In genomic region chr2:165857395-165857831, GRCm38 (mm10) we compare ENCODE assay signal across 8 mouse cellular contexts. TPM values are rescaled to one million over a fixed set of nuclear protein-coding genes. Genes with fewer than 3 reads are reported as not detected.
DNase-seq lines count a peak whose midpoint lies in the region; ATAC-seq and TF ChIP-seq lines count a peak whose summit lies in the region.

No protein-coding gene starts in this region.

- 13% methylated on average over 4 of the region's 4 CpGs for WGBS in hindbrain, embryonic 12.5 days

- ATAC-seq in hindbrain, embryonic 12.5 days (ENCODE audit: low FRiP score): no peak

- peaks cover 85% of the 10 kb centered on the region for H3K4me1 ChIP-seq in hindbrain, embryonic 12.5 days

- H3K27ac ChIP-seq in hindbrain, embryonic 12.5 days: peak overlapping the region; percentile 91

- peaks cover 9% of the 10 kb centered on the region; the same call in 1 of the 2 replicates for H3K36me3 ChIP-seq in hindbrain, embryonic 12.5 days
- no peaks in the 10 kb centered on the region for H3K36me3 ChIP-seq in myocyte (ENCODE audit: control insufficient read depth, insufficient read depth)

- H3K9me3 ChIP-seq in hindbrain, embryonic 12.5 days (replicated peaks): no peaks in the 10 kb centered on the region

- peak; percentile 52 to 57 for DNase-seq in cerebellum, postnatal 10 days
- no peak for DNase-seq in cerebellum, adult 11 months
- DNase-seq in embryo, embryonic 10 days (ENCODE audit: low spot score): peak; percentile 42
- peak; percentile 21 for DNase-seq in liver
- DNase-seq in ovary, adult 18-20 months (ENCODE audit: low spot score): no peak
- DNase-seq in left cerebral cortex, postnatal 14 days (ENCODE audit: low spot score in 2 of 2): no peak

- H3K4me2 ChIP-seq in hindbrain, embryonic 12.5 days (replicated peaks): peak overlapping the region; percentile 42
- peak overlapping the region; percentile 91 for H3K4me2 ChIP-seq in myocyte (ENCODE audit: low read depth)

- TF ChIP-seq POLR2A in myocyte (IDR thresholded peaks at IDR 0.05; ENCODE audit: insufficient read length, low read depth): no peak

- H3ac ChIP-seq in myocyte (ENCODE audit: control insufficient read depth, insufficient read length): no peak overlapping the region

- no peak overlapping the region for H3K4me3 ChIP-seq in hindbrain, embryonic 12.5 days
- peak overlapping the region; percentile 15 for H3K4me3 ChIP-seq in myocyte

- peak overlapping the region; percentile 36 for H3K9ac ChIP-seq in hindbrain, embryonic 12.5 days

- H3K79me2 ChIP-seq in myocyte (ENCODE audit: control insufficient read depth, insufficient read depth): peaks cover 74% of the 10 kb centered on the region

- intact Hi-C loops in left cerebral cortex, postnatal 14 days (cut with DNase I): no loop called here

- H3K27me3 ChIP-seq in hindbrain, embryonic 12.5 days: no peaks in the 10 kb centered on the region
- H3K27me3 ChIP-seq in myocyte (ENCODE audit: control insufficient read depth, insufficient read depth, insufficient read length): no peaks in the 10 kb centered on the region

TF ChIP-seq in myocyte, 11 proteins besides CTCF, POLR2A, EP300 and RAD21:
- no peak for TF ChIP-seq REST (IDR thresholded peaks at IDR 0.05; ENCODE audit: insufficient read depth, insufficient read length)
- TF ChIP-seq CEBPB (IDR thresholded peaks at IDR 0.05; ENCODE audit: insufficient read depth, poor library complexity, severe bottlenecking): 0 out of 2 replicates have a peak, but pooled peaks have one; percentile 30

RNA-seq across cellular contexts. Expression of gene Zmynd8, which starts 41.4 kb away (rescaled TPM):
- polyA plus RNA-seq in hindbrain, embryonic 12.5 days (2016; fragmentation: Nextera tagmentation; extraction: Ambion mirVana): 71.8 and 72.1 TPM in 2 replicates
- polyA plus RNA-seq in myocyte (2012; fragmentation: generic; extraction: Trizol): 20.9 TPM
- 100 to 1,000 TPM; 130 to 171 TPM for total RNA-seq in left cerebral cortex, postnatal 14 days (2021)

Comparison
In these comparisons a context has a peak if more than half of its experiments do, and no peak if none do; other contexts are left out.
1. DNase-seq: peak in cerebellum, postnatal 10 days (2 of 2), embryo, embryonic 10 days (single experiment) and liver (single experiment); none in cerebellum, adult 11 months (single experiment), ovary, adult 18-20 months (single experiment) and left cerebral cortex, postnatal 14 days (0 of 2).